Mouse (Mus musculus): ENCODE data around the gene Zfp536.

GRCm38 (mm10) chr7:37809001-37809400 lies 35.6 kb upstream of the Zfp536 start:
- TF ChIP-seq EP300 (IDR thresholded peaks at IDR 0.05; ENCODE audit: low read depth) (no peak), CTCF (IDR thresholded peaks at IDR 0.05; ENCODE audit: low read depth) (no peak)

Measured in heart, postnatal 0 days (tissue).